Mouse (Mus musculus): ENCODE data around the gene Mrpl12. TPM values are rescaled to one million over a fixed set of nuclear protein-coding genes. Genes with fewer than 3 reads are reported as not detected.
"Not testable (repeated sequence)": the region's sequence is repeated elsewhere in the genome, so short reads cannot be mapped to it uniquely, and the experiment has no call there.

Mrpl12 gene
- polyA plus RNA-seq, 1 experiment from 2014 or later: 118 TPM

- 95% methylated on average over 2 of the region's 2 CpGs for WGBS
- not testable (repeated sequence) for H3K27me3 ChIP-seq; H3K36me3 ChIP-seq; H3K4me3 ChIP-seq; H3K9me3 ChIP-seq; H3K9ac ChIP-seq (replicated peaks); H3K27ac ChIP-seq (replicated peaks); ATAC-seq (ENCODE audit: low FRiP score, low read depth); H3K4me2 ChIP-seq (replicated peaks)
- H3K4me1 ChIP-seq: peaks cover 13% of the 10 kb centered on the region
Measured at GRCm38 (mm10) chr11:120514262-120514661, 29.8 kb downstream of the Mrpl12 start.

GRCm38 (mm10) chr11:120515611-120516010 is 31.2 kb downstream of the Mrpl12 start:
- H3K27me3 ChIP-seq: peaks cover 14% of the 10 kb centered on the region; the same call in 1 of the 2 replicates
- H3K4me3 ChIP-seq: no peak overlapping the region
- peaks cover 6% of the 10 kb centered on the region for H3K4me1 ChIP-seq
- no peaks in the 10 kb centered on the region for H3K9me3 ChIP-seq
- ATAC-seq (ENCODE audit: low FRiP score, low read depth): peak; percentile 60; the same call in 1 of the 2 replicates
- H3K9ac ChIP-seq (replicated peaks): no peak overlapping the region
- no peaks in the 10 kb centered on the region for H3K36me3 ChIP-seq
- WGBS: 17% methylated on average over 17 of the region's 17 CpGs
- no peak overlapping the region for H3K27ac ChIP-seq (replicated peaks)
- H3K4me2 ChIP-seq (replicated peaks): no peak overlapping the region

- no peak overlapping the region for H3K4me3 ChIP-seq
- 64% methylated on average over 4 of the region's 4 CpGs for WGBS
- H3K4me1 ChIP-seq: no peaks in the 10 kb centered on the region
- no peaks in the 10 kb centered on the region for H3K36me3 ChIP-seq
- H3K9ac ChIP-seq (replicated peaks): no peak overlapping the region
- no peak overlapping the region for H3K4me2 ChIP-seq (replicated peaks)
- H3K27me3 ChIP-seq: peaks cover 14% of the 10 kb centered on the region; the same call in 1 of the 2 replicates
- no peak overlapping the region for H3K27ac ChIP-seq (replicated peaks)
- no peaks in the 10 kb centered on the region for H3K9me3 ChIP-seq
- no peak for ATAC-seq (ENCODE audit: low FRiP score, low read depth)
Measured at GRCm38 (mm10) chr11:120517147-120517546, 32.7 kb downstream of the Mrpl12 start.

GRCm38 (mm10) chr11:120518027-120518426 is 33.6 kb downstream of the Mrpl12 start:
- 68% methylated on average over 6 of the region's 6 CpGs for WGBS
- no peaks in the 10 kb centered on the region for H3K36me3 ChIP-seq
- H3K9ac ChIP-seq (replicated peaks): no peak overlapping the region
- H3K4me2 ChIP-seq (replicated peaks): no peak overlapping the region
- no peak overlapping the region for H3K27ac ChIP-seq (replicated peaks)
- H3K4me1 ChIP-seq: no peaks in the 10 kb centered on the region
- H3K9me3 ChIP-seq: no peaks in the 10 kb centered on the region
- ATAC-seq (ENCODE audit: low FRiP score, low read depth): no peak
- H3K27me3 ChIP-seq: peaks cover 14% of the 10 kb centered on the region; the same call in 1 of the 2 replicates
- H3K4me3 ChIP-seq: no peak overlapping the region

GRCm38 (mm10) chr11:120518558-120518957 is 34.1 kb downstream of the Mrpl12 start:
- Histone ChIP-seq H3K36me3 (no peaks in the 10 kb centered on the region), H3K4me1 (no peaks in the 10 kb centered on the region), H3K27ac (replicated peaks) (no peak overlapping the region), H3K9ac (replicated peaks) (no peak overlapping the region), H3K27me3 (peaks cover 14% of the 10 kb centered on the region; the same call in 1 of the 2 replicates), H3K9me3 (no peaks in the 10 kb centered on the region), H3K4me3 (no peak overlapping the region), H3K4me2 (replicated peaks) (no peak overlapping the region)
- ATAC-seq (ENCODE audit: low FRiP score, low read depth): no peak
- 85% methylated on average over 6 of the region's 6 CpGs for WGBS

GRCm38 (mm10) chr11:120519738-120520137 is 35.3 kb downstream of the Mrpl12 start:
- Histone ChIP-seq H3K4me1 (no peaks in the 10 kb centered on the region), H3K36me3 (no peaks in the 10 kb centered on the region), H3K27ac (replicated peaks) (no peak overlapping the region), H3K4me2 (replicated peaks) (no peak overlapping the region), H3K9ac (replicated peaks) (no peak overlapping the region), H3K27me3 (peaks cover 14% of the 10 kb centered on the region; the same call in 1 of the 2 replicates), H3K9me3 (no peaks in the 10 kb centered on the region; the same call in 1 of the 2 replicates), H3K4me3 (no peak overlapping the region)
- ATAC-seq (ENCODE audit: low FRiP score, low read depth): no peak
- 61% methylated on average over 9 of the region's 9 CpGs for WGBS

- WGBS: 79% methylated on average over 9 of the region's 9 CpGs
- ATAC-seq (ENCODE audit: low FRiP score, low read depth): no peak
- no peak overlapping the region for H3K9ac ChIP-seq (replicated peaks)
- H3K9me3 ChIP-seq: no peaks in the 10 kb centered on the region; the same call in 1 of the 2 replicates
- no peaks in the 10 kb centered on the region for H3K4me1 ChIP-seq
- no peak overlapping the region for H3K4me2 ChIP-seq (replicated peaks)
- H3K4me3 ChIP-seq: no peak overlapping the region
- H3K27me3 ChIP-seq: peaks cover 14% of the 10 kb centered on the region; the same call in 1 of the 2 replicates
- no peak overlapping the region for H3K27ac ChIP-seq (replicated peaks)
- H3K36me3 ChIP-seq: no peaks in the 10 kb centered on the region
Measured at GRCm38 (mm10) chr11:120520498-120520897, 36.1 kb downstream of the Mrpl12 start.

GRCm38 (mm10) chr11:120520967-120521540 is 36.6 kb downstream of the Mrpl12 start:
- Histone ChIP-seq H3K27ac (replicated peaks) (no peak overlapping the region), H3K4me2 (replicated peaks) (no peak overlapping the region), H3K9me3 (no peaks in the 10 kb centered on the region; the same call in 1 of the 2 replicates), H3K4me3 (no peak overlapping the region), H3K4me1 (no peaks in the 10 kb centered on the region), H3K9ac (replicated peaks) (no peak overlapping the region), H3K36me3 (no peaks in the 10 kb centered on the region), H3K27me3 (peaks cover 12% of the 10 kb centered on the region; the same call in 1 of the 2 replicates)
- no peak for ATAC-seq (ENCODE audit: low FRiP score, low read depth)
- WGBS: 85% methylated on average over 5 of the region's 5 CpGs

GRCm38 (mm10) chr11:120522581-120522980 is 38.2 kb downstream of the Mrpl12 start:
- Histone ChIP-seq H3K4me1 (no peaks in the 10 kb centered on the region), H3K9ac (replicated peaks) (no peak overlapping the region), H3K27me3 (0 out of 2 replicates have a peak, but pooled peaks cover 7% of the 10 kb centered on the region), H3K36me3 (no peaks in the 10 kb centered on the region), H3K27ac (replicated peaks) (no peak overlapping the region), H3K4me3 (no peak overlapping the region), H3K9me3 (no peaks in the 10 kb centered on the region; the same call in 1 of the 2 replicates), H3K4me2 (replicated peaks) (no peak overlapping the region)
- no peak for ATAC-seq (ENCODE audit: low FRiP score, low read depth)
- 86% methylated on average over 8 of the region's 8 CpGs for WGBS

- 76% methylated on average over 2 of the region's 2 CpGs for WGBS
- H3K4me3 ChIP-seq: no peak overlapping the region
- no peaks in the 10 kb centered on the region; the same call in 1 of the 2 replicates for H3K9me3 ChIP-seq
- peaks cover 35% of the 10 kb centered on the region for H3K27me3 ChIP-seq
- ATAC-seq (ENCODE audit: low FRiP score, low read depth): no peak
- H3K27ac ChIP-seq (replicated peaks): no peak overlapping the region
- no peaks in the 10 kb centered on the region for H3K36me3 ChIP-seq
- no peak overlapping the region for H3K9ac ChIP-seq (replicated peaks)
- H3K4me2 ChIP-seq (replicated peaks): no peak overlapping the region
- H3K4me1 ChIP-seq: peaks cover 8% of the 10 kb centered on the region
Measured at GRCm38 (mm10) chr11:120525959-120526358, 41.5 kb downstream of the Mrpl12 start.

- Histone ChIP-seq H3K9me3 (no peaks in the 10 kb centered on the region; the same call in 1 of the 2 replicates), H3K4me3 (no peak overlapping the region), H3K9ac (replicated peaks) (no peak overlapping the region), H3K4me1 (peaks cover 8% of the 10 kb centered on the region), H3K27ac (replicated peaks) (no peak overlapping the region), H3K27me3 (peaks cover 54% of the 10 kb centered on the region), H3K36me3 (no peaks in the 10 kb centered on the region), H3K4me2 (replicated peaks) (no peak overlapping the region)
- ATAC-seq (ENCODE audit: low FRiP score, low read depth): no peak
- 86% methylated on average over 9 of the region's 9 CpGs for WGBS
Measured at GRCm38 (mm10) chr11:120527690-120528354, 43.4 kb downstream of the Mrpl12 start.

- peaks cover 8% of the 10 kb centered on the region for H3K4me1 ChIP-seq
- 40% methylated on average over 4 of the region's 4 CpGs for WGBS
- no peaks in the 10 kb centered on the region; the same call in 1 of the 2 replicates for H3K9me3 ChIP-seq
- H3K36me3 ChIP-seq: no peaks in the 10 kb centered on the region
- ATAC-seq (ENCODE audit: low FRiP score, low read depth): no peak
- no peak overlapping the region for H3K27ac ChIP-seq (replicated peaks)
- H3K4me2 ChIP-seq (replicated peaks): no peak overlapping the region
- no peak overlapping the region for H3K9ac ChIP-seq (replicated peaks)
- peaks cover 64% of the 10 kb centered on the region for H3K27me3 ChIP-seq
- no peak overlapping the region for H3K4me3 ChIP-seq
Measured at GRCm38 (mm10) chr11:120528903-120529302, 44.5 kb downstream of the Mrpl12 start.

Data from midbrain, embryonic 12.5 days (tissue).